Mouse (Mus musculus) spleen, adult 12 weeks (tissue): ENCODE measurements around the gene Traf1.
A peak's percentile ranks its signal among the peaks of the same experiment; 100 is the strongest.

Source experiments
- DNase-seq: peaks from one replicate; pipeline ENCODE4 v3.0.0; 2022; ENCODE audit warnings: low spot score

Traf1 gene

GRCm38 (mm10) chr2:34901726-34902125 lies 59.8 kb downstream of the Traf1 start:
- DNase-seq, result no peak

GRCm38 (mm10) chr2:34900412-34900811 lies 61.2 kb downstream of the Traf1 start:
- DNase-seq, result no peak

GRCm38 (mm10) chr2:34899682-34900081 lies 61.9 kb downstream of the Traf1 start:
- DNase-seq, result no peak

- DNase-seq, result peak; percentile 15
Observed at GRCm38 (mm10) chr2:34897820-34898219, 63.8 kb downstream of the Traf1 start.

- DNase-seq, result no peak
Observed at GRCm38 (mm10) chr2:34896821-34897460, 64.6 kb downstream of the Traf1 start.

- DNase-seq, result no peak
Observed at GRCm38 (mm10) chr2:34895503-34896113, 66.0 kb downstream of the Traf1 start.

GRCm38 (mm10) chr2:34893950-34894349 lies 67.6 kb downstream of the Traf1 start:
- DNase-seq, result no peak
